Mouse (Mus musculus) monocyte, adult 5-6 weeks (primary cell): Measurements from ENCODE around the gene Sppl2a. TPM values are rescaled to one million over a fixed set of nuclear protein-coding genes. Genes with fewer than 3 reads are reported as not detected.
A peak's percentile ranks its signal among the peaks of the same experiment; 100 is the strongest.
"Not testable (repeated sequence)": the region's sequence is repeated elsewhere in the genome, so short reads cannot be mapped to it uniquely, and the experiment has no call there.

ENCODE experiments used
- ATAC-seq: fragments of 153-309, 156-312 bp; replicated peaks from 2 replicates; pipeline ENCODE4 v1.8.0; 2017; ENCODE audit warnings: mild to moderate bottlenecking; ENCODE audit not compliant: low TSS enrichment, insufficient number of reproducible peaks, severe bottlenecking, poor library complexity, low FRiP score
- total RNA-seq: library from RNA; stranded (forward); fragments of 200-1000, 200-491, 200-594 nt; gene quantifications from 3 replicates; pipeline ENCODE4 v1.2.3, GENCODE M21; 2017

Sppl2a gene
- total RNA-seq, result 121 to 154 TPM (median 127 TPM) in 3 replicates

GRCm38 (mm10) chr2:126932897-126933641 lies at the start of gene Sppl2a:
TSS of gene Sppl2a (minus strand) at chr2:126933235.
- ATAC-seq, result peak; percentile 95

- ATAC-seq, result no peak
Observed at GRCm38 (mm10) chr2:126977428-126977827, 44.4 kb upstream of the Sppl2a start.

- ATAC-seq, result no peak
Observed at GRCm38 (mm10) chr2:126961696-126962095, 28.7 kb upstream of the Sppl2a start.

- ATAC-seq, result no peak
Observed at GRCm38 (mm10) chr2:126955671-126956070, 22.6 kb upstream of the Sppl2a start.

- ATAC-seq, result no peak
Observed at GRCm38 (mm10) chr2:126951085-126951484, 18.1 kb upstream of the Sppl2a start.

GRCm38 (mm10) chr2:126950453-126950852 lies 17.4 kb upstream of the Sppl2a start:
- ATAC-seq, result no peak

- no peak for ATAC-seq
Observed at GRCm38 (mm10) chr2:126949856-126950255, 16.8 kb upstream of the Sppl2a start.

- not testable (repeated sequence) for ATAC-seq
Observed at GRCm38 (mm10) chr2:126949297-126949696, 16.3 kb upstream of the Sppl2a start.

- no peak for ATAC-seq
Observed at GRCm38 (mm10) chr2:126948231-126948630, 15.2 kb upstream of the Sppl2a start.

GRCm38 (mm10) chr2:126947646-126948045 lies 14.6 kb upstream of the Sppl2a start:
- ATAC-seq, result no peak

GRCm38 (mm10) chr2:126943211-126943610 lies 10.2 kb upstream of the Sppl2a start:
- no peak for ATAC-seq

GRCm38 (mm10) chr2:126940314-126940866 lies 7.4 kb upstream of the Sppl2a start:
- no peak for ATAC-seq

GRCm38 (mm10) chr2:126938069-126938468 lies 5.0 kb upstream of the Sppl2a start:
- no peak for ATAC-seq

- ATAC-seq, result no peak
Observed at GRCm38 (mm10) chr2:126933921-126934320, 886 bp upstream of the Sppl2a start.

GRCm38 (mm10) chr2:126932261-126932896 lies 656 bp downstream of the Sppl2a start:
- ATAC-seq, result 0 out of 2 replicates have a peak, but pooled peaks have one; percentile 13

- ATAC-seq, result no peak
Observed at GRCm38 (mm10) chr2:126931784-126932183, 1.3 kb downstream of the Sppl2a start.

- ATAC-seq, result no peak
Observed at GRCm38 (mm10) chr2:126928681-126929080, 4.4 kb downstream of the Sppl2a start.

GRCm38 (mm10) chr2:126920358-126921060 lies 12.5 kb downstream of the Sppl2a start:
- ATAC-seq, result no peak

- no peak for ATAC-seq
Observed at GRCm38 (mm10) chr2:126916236-126916635, 16.8 kb downstream of the Sppl2a start.
